Mouse (Mus musculus) urinary bladder, postnatal 0 days (tissue): ENCODE results near the gene Bmx. TPM values are rescaled to one million over a fixed set of nuclear protein-coding genes. Genes with fewer than 3 reads are reported as not detected.

Experiments used
- polyA plus RNA-seq: library from polyadenylated mRNA; unstranded; fragments of >200 nt; fragmentation: Nextera tagmentation; extraction: Ambion mirVana; gene quantifications from 2 replicates; pipeline ENCODE4 v1.2.1, GENCODE M21; 2015

The Bmx gene
- 0.60 and 1.0 TPM in 2 replicates for polyA plus RNA-seq

DNA sequence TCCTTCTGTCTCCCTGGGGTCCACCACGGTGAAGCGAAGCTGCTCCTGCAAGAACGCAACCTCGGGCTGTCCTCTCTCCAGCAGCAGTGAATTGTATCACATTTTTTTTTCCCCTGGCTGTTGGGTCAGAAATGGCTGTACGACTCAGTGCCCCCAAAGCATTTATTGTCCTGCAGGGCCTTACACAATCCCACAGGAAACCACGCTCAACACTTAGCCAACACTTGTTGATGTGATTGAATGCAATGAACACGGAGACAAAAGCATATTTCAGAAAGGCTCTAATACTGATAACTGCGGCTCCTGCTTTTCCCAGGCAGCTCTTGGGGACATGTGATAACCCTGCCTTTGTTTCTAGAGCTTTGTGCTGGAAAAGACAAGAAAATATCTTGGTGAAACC, at the start of gene Bmx:
Gene Bmx, minus strand, starts transcription at position 137 of the 400 bp plus-strand sequence.

DNA sequence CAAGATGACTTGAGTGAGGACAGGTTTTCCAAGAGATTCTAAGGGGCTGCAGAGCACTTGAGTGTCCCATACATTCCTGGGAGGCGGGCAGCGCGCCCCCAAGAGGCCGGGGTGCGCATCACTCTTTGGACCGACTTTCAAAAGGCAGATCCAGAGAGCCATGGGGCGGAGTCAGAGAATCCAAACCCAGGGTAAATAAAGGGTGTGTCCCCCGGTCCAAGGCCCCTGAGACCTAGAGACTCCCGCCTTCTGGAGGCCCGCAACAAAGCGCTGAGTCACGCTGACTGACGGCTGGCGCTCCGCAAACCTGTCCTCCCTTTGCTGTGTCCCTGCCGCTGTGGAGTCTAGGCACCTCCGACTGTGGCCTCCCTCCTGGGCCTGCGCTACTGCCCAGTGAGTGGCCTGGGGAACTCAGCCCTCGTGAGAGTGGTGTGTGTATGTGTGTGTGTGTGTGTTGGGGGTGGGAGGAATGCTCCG, 11.3 kb upstream of the Bmx start, which contains the start of gene Pir:
Gene Pir, plus strand, starts transcription at position 87 of the 477 bp plus-strand sequence.

Other genes starting within 250 kb of the Bmx start
- 2.1 and 2.4 TPM in 2 replicates for gene Car5b, start 230.2 kb downstream of the Bmx start, polyA plus RNA-seq
- 6.9 and 9.6 TPM in 2 replicates for gene Siah1b, start 181.7 kb downstream of the Bmx start, polyA plus RNA-seq
- 0.25 TPM in 1 of 2 replicates, not detected in the other for gene Cltrn, start 169.4 kb downstream of the Bmx start, polyA plus RNA-seq
- gene Ace2, start 118.9 kb downstream of the Bmx start, polyA plus RNA-seq = 8.6 and 9.1 TPM in 2 replicates
- 15.6 and 16.9 TPM in 2 replicates for gene Pir, start 11.2 kb upstream of the Bmx start, polyA plus RNA-seq
- gene Vegfd, start 115.2 kb upstream of the Bmx start, polyA plus RNA-seq = 22.7 and 24.4 TPM in 2 replicates
- gene Piga, start 161.6 kb upstream of the Bmx start, polyA plus RNA-seq = 3.4 and 3.7 TPM in 2 replicates
- not detected in 2 replicates for gene Asb11, start 178.8 kb upstream of the Bmx start, polyA plus RNA-seq
- not detected in 2 replicates for gene Asb9, start 248.1 kb upstream of the Bmx start, polyA plus RNA-seq